Mouse (Mus musculus) midbrain, embryonic 12.5 days (tissue): ENCODE measurements around the gene Six5. TPM values are rescaled to one million over a fixed set of nuclear protein-coding genes. Genes with fewer than 3 reads are reported as not detected.
A peak's percentile ranks its signal among the peaks of the same experiment; 100 is the strongest.

Experiments used
- ATAC-seq: fragments of 200-750 bp; cut with Nextera tagmentation; 2 replicates; pipeline ENCODE4 v1.8.0; 2017; ENCODE audit warnings: low read depth, moderate TSS enrichment, moderate library complexity; ENCODE audit not compliant: low FRiP score
- H3K27ac ChIP-seq: fragments of 300-500 bp; sonication (generic); replicated peaks from 2 replicates; pipeline ENCODE4 v1.5.1; 2016; ENCODE audit warnings: mild to moderate bottlenecking
- H3K27me3 ChIP-seq: fragments of 300-500 bp; sonication (generic); 2 replicates; pipeline ENCODE4 v1.6.1; 2016; ENCODE audit warnings: mild to moderate bottlenecking
- H3K36me3 ChIP-seq: fragments of 300-500 bp; sonication (generic); 2 replicates; pipeline ENCODE4 v1.6.1; 2016
- H3K4me1 ChIP-seq: fragments of 300-500 bp; sonication (generic); 2 replicates; pipeline ENCODE4 v1.6.1; 2016
- H3K4me2 ChIP-seq: fragments of 300-500 bp; sonication (generic); replicated peaks from 2 replicates; pipeline ENCODE4 v1.6.1; 2016; ENCODE audit warnings: mild to moderate bottlenecking, moderate library complexity
- H3K4me3 ChIP-seq: fragments of 300-500 bp; sonication (generic); 2 replicates; pipeline ENCODE4 v1.5.1; 2016; ENCODE audit warnings: mild to moderate bottlenecking
- H3K9ac ChIP-seq: fragments of 300-500 bp; sonication (generic); replicated peaks from 2 replicates; pipeline ENCODE4 v1.6.1; 2016; ENCODE audit warnings: mild to moderate bottlenecking, moderate library complexity
- H3K9me3 ChIP-seq: fragments of 300-500 bp; sonication (generic); 2 replicates; pipeline ENCODE4 v1.6.1; 2016; ENCODE audit warnings: mild to moderate bottlenecking
- WGBS: fragments of 180-500 bp; shearing (Covaris S2); methylation state at CpG from one replicate; pipeline ENCODE4 v1.1.7; 2016; 5-methylcytosine and 5-hydroxymethylcytosine counted together
- polyA plus RNA-seq: library from polyadenylated mRNA; unstranded; fragments of >200 nt; fragmentation: Nextera tagmentation; extraction: Ambion mirVana; gene quantifications from 2 replicates; pipeline ENCODE4 v1.2.1, GENCODE M21; 2016

The Six5 gene
- polyA plus RNA-seq, 1 experiment from 2014 or later, result 7.9 TPM

DNA sequence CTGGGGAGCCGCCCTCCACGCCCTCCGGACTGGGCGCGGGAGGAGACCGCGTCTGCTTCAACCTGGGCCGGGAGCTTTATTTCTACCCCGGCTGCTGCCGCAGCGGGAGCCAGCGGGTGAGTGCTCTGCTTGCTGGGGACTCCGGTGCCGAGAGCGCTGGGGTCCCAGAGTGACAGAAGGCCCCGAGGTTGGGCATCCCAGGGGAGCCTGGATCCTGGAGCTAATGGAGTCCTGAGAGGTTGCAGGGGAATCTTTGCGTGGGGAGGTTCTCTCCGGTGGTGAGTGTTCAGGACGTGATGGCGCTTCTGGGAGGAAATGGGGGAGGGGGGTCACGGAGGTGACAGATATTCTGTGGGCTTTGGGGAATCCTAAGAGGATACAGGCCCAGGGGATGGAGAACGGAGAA, 17.8 kb upstream of the Six5 start:
- peak overlapping the region; percentile 97 for H3K4me3 ChIP-seq
- peak overlapping the region; percentile 95 for H3K4me2 ChIP-seq
- no peaks in the 10 kb centered on the region for H3K27me3 ChIP-seq
- peaks cover 18% of the 10 kb centered on the region for H3K4me1 ChIP-seq
- peak overlapping the region; percentile 74 for H3K27ac ChIP-seq
- under 1% methylated on average over 22 of the region's 22 CpGs for WGBS
- H3K9me3 ChIP-seq, result no peaks in the 10 kb centered on the region
- H3K9ac ChIP-seq, result peak overlapping the region; percentile 98
- H3K36me3 ChIP-seq, result peaks cover 41% of the 10 kb centered on the region
- ATAC-seq, result no peak

DNA sequence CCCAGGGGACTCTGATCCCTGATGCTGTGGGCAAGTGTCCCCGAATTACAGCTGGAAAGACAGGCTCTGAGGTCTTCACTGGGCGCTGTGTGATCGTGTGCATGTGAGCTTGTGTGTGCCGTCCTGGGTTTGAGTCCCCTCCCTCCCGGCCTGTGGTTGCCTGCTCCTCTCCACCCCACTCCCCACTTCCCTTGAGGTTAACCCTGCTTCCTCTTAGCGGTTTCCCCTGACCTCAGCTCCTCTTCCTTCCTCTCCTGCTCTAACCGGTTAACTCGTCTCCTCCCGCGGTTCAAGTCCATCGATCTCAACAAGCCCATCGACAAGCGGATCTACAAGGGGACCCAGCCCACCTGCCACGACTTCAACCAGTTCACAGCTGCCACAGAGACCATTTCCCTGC, 16.6 kb upstream of the Six5 start:
- H3K9me3 ChIP-seq, result no peaks in the 10 kb centered on the region
- H3K9ac ChIP-seq, result peak overlapping the region; percentile 98; the same call in 1 of the 2 replicates
- H3K36me3 ChIP-seq, result peaks cover 53% of the 10 kb centered on the region
- no peak for ATAC-seq
- WGBS, result 78% methylated on average over 14 of the region's 14 CpGs
- H3K27ac ChIP-seq, result no peak overlapping the region
- peak overlapping the region; percentile 95 for H3K4me2 ChIP-seq
- peaks cover 22% of the 10 kb centered on the region for H3K4me1 ChIP-seq
- H3K27me3 ChIP-seq, result no peaks in the 10 kb centered on the region
- peak overlapping the region; percentile 97 for H3K4me3 ChIP-seq

DNA sequence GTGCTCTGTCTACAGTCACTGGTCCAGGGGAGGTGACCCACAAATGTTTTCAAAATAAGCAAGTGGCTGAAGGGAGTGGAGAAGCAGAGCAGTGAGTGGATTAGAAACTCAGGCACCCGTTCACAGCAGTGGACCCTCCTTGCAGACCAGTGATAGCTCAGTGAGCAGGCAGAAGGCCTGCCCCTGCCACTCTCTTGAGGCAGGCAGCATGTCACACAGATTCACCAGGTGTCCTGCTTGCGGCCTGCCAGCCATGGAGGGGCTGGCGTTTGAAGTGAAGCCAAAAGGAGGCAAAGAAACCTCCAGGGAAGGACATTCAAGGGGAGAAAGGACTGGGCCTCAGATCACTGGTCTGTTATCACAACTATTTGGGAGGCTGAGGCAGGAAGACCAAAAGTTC, 15.7 kb upstream of the Six5 start:
- H3K4me1 ChIP-seq, result peaks cover 29% of the 10 kb centered on the region
- no peak overlapping the region for H3K4me2 ChIP-seq
- ATAC-seq, result no peak
- H3K9ac ChIP-seq, result no peak overlapping the region
- no peaks in the 10 kb centered on the region for H3K9me3 ChIP-seq
- H3K27ac ChIP-seq, result no peak overlapping the region
- H3K36me3 ChIP-seq, result peaks cover 62% of the 10 kb centered on the region
- no peaks in the 10 kb centered on the region for H3K27me3 ChIP-seq
- 84% methylated on average over 3 of the region's 3 CpGs for WGBS
- no peak overlapping the region for H3K4me3 ChIP-seq

DNA sequence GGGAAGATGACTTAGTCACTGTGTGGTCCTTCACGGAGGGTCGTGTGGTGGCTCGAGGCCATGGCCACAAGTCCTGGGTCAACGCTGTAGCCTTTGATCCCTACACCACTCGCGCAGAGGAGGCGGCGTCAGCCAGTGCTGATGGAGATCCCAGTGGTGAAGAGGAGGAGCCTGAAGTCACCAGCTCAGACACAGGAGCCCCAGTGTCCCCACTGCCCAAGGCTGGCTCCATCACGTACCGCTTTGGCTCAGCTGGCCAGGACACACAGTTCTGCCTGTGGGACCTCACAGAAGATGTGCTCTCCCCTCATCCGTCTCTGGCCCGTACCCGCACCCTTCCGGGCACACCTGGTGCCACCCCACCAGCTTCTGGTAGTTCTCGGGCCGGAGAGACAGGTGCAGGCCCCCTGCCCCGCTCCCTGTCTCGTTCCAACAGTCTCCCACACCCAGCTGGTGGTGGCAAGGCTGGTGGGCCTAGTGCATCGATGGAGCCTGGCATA, 13.9 kb upstream of the Six5 start:
- H3K9ac ChIP-seq, result no peak overlapping the region
- no peak overlapping the region for H3K27ac ChIP-seq
- no peak overlapping the region for H3K4me3 ChIP-seq
- 92% methylated on average over 19 of the region's 19 CpGs for WGBS
- peaks cover 64% of the 10 kb centered on the region for H3K36me3 ChIP-seq
- no peak overlapping the region for H3K4me2 ChIP-seq
- ATAC-seq, result no peak
- H3K27me3 ChIP-seq, result peaks cover 7% of the 10 kb centered on the region
- H3K4me1 ChIP-seq, result peaks cover 42% of the 10 kb centered on the region
- no peaks in the 10 kb centered on the region for H3K9me3 ChIP-seq

DNA sequence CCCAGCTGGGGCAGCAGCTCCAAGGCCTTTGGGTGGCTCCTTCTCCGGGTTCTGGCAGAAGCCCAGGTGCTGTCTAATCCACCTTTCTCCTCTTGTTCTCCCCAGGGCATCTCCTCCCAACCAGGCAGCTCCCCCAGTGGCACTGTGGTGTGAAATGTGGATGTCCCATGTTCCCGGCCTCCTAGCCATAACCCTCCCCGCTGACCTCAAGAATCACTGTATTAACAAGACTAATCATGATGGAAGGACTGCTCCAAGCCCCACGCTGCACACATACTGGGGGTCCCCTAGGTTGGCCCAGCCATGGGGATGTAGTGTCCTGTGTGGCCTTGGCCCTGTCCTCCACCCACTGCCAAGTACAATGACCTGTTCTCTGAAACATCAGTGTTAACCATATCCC, 12.2 kb upstream of the Six5 start:
- H3K4me1 ChIP-seq, result peaks cover 42% of the 10 kb centered on the region

DNA sequence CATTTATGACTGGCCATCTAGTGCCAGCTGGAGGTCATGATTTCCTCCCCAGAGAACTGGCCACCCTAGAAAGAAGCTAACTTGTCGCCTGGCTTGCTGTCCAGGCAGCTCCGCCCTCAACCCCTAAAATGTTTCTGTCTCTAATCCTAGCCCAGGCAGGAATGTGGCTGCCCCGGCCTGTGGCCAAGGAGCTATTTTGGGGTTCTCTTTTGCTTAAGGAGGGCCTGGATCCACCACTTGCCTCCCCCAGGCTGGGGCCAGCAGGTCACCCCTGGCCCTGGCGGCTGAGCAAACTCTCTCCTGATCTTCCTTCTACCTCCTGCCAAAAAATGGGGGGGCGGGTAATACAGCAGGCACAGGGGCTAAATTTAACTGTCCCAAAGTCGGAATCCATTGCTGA, 11.3 kb upstream of the Six5 start:
- Histone ChIP-seq H3K9me3 (no peaks in the 10 kb centered on the region), H3K4me2 (no peak overlapping the region), H3K27me3 (peaks cover 7% of the 10 kb centered on the region), H3K9ac (no peak overlapping the region), H3K4me1 (peaks cover 33% of the 10 kb centered on the region), H3K4me3 (no peak overlapping the region), H3K36me3 (peaks cover 69% of the 10 kb centered on the region), H3K27ac (no peak overlapping the region)
- ATAC-seq, result no peak
- WGBS, result 62% methylated on average over 6 of the region's 6 CpGs

More for the DNA sequence above, 12.2 kb upstream of the Six5 start:
- no peak overlapping the region for H3K27ac ChIP-seq
- H3K4me2 ChIP-seq, result no peak overlapping the region
- no peaks in the 10 kb centered on the region for H3K9me3 ChIP-seq
- H3K36me3 ChIP-seq, result peaks cover 65% of the 10 kb centered on the region
- peaks cover 7% of the 10 kb centered on the region for H3K27me3 ChIP-seq
- WGBS, result 81% methylated on average over 4 of the region's 4 CpGs
- no peak for ATAC-seq
- H3K4me3 ChIP-seq, result no peak overlapping the region
- no peak overlapping the region for H3K9ac ChIP-seq

DNA sequence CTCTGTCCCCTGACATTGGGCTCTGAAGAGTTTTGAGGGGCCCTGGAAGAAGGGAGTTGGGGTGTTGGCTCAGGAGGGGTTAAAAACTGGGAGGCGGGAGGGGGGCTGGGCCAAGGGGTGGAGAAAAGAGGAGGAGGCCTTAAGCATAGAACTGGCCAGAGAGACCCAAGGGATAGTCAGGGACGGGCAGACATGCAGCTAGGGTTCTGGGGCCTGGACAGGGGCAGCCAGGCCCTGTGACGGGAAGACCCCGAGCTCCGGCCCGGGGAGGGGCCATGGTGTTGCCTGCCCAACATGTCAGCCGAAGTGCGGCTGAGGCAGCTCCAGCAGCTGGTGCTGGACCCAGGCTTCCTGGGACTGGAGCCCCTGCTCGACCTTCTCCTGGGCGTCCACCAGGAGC, 10.7 kb upstream of the Six5 start, which contains the start of gene Dmpk:
TSS of gene Dmpk (plus strand) at position 149 of the 400 bp plus-strand sequence.
- H3K36me3 ChIP-seq, result peaks cover 67% of the 10 kb centered on the region
- no peak for ATAC-seq
- H3K27ac ChIP-seq, result no peak within 1 kb of the TSS

DNA sequence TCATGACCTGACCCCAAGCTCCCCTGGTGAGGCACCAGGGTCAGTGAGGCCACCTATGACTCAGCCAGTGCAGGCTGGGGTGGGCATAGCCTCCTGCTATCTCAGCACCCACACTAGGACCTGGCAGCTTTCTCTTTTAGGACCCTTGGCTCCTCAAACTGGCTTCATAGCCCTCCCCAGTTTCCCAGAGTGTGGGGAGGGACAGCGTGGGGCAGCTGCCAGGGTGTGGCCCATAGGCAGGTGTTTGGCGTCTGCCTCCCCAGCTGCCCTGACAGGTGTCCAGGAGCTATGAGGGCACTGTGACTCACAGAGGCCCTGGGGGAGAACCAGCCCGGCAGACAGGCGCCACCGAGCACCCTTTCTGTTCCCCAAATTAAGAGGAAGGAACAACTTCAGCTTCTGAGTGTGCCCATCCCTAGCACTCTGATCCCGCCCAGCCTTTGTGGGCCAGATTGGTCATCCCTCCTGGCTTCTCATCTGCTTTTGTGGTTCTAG, 10.1 kb upstream of the Six5 start:
- ATAC-seq, result no peak
- peaks cover 7% of the 10 kb centered on the region for H3K27me3 ChIP-seq
- H3K9ac ChIP-seq, result no peak overlapping the region
- H3K4me1 ChIP-seq, result peaks cover 33% of the 10 kb centered on the region
- 82% methylated on average over 6 of the region's 6 CpGs for WGBS
- H3K4me3 ChIP-seq, result no peak overlapping the region
- H3K36me3 ChIP-seq, result peaks cover 61% of the 10 kb centered on the region
- no peaks in the 10 kb centered on the region for H3K9me3 ChIP-seq
- no peak overlapping the region for H3K27ac ChIP-seq
- no peak overlapping the region for H3K4me2 ChIP-seq

More for the DNA sequence above, 10.7 kb upstream of the Six5 start, which contains the start of gene Dmpk:
- Histone ChIP-seq H3K4me1 (peaks cover 33% of the 10 kb centered on the region), H3K9me3 (no peaks in the 10 kb centered on the region), H3K27me3 (peaks cover 7% of the 10 kb centered on the region), H3K4me2 (no peak within 1 kb of the TSS), H3K9ac (no peak within 1 kb of the TSS), H3K4me3 (no peak within 1 kb of the TSS)
- WGBS, result 46% methylated on average over 10 of the region's 10 CpGs

DNA sequence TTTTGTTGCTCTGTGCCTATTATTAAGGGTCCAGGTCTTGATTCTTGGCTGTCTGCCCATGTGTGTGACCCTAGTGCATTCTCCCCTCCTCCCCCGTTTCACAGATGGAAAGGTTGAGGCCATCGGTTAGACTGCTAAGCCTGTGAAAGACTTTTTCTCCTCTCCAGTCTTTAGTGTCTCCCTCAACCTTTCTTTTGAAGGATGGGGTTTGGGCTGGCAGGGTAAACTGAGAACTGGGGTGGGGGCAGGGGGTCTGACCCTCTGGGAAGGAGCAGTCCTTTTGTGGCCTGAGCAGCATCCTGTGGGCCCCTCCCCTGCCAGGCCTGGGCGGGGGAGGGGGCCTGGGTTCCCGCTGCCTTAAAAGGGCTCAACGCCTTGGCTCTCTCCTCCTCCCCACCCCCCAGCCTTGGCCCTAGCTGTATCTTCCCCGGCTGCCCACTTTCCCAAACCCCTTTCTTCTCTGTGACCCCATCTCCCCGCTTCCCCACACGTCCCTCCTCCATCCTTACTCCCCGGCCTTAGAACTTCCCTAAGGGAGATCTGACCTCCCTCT, 9.4 kb upstream of the Six5 start:
- Histone ChIP-seq H3K4me2 (no peak overlapping the region), H3K9ac (no peak overlapping the region), H3K9me3 (no peaks in the 10 kb centered on the region), H3K4me1 (peaks cover 33% of the 10 kb centered on the region), H3K27ac (no peak overlapping the region), H3K36me3 (peaks cover 57% of the 10 kb centered on the region), H3K4me3 (no peak overlapping the region), H3K27me3 (peaks cover 9% of the 10 kb centered on the region)
- ATAC-seq, result no peak
- 24% methylated on average over 9 of the region's 9 CpGs for whole genome bisulfite sequencing

DNA sequence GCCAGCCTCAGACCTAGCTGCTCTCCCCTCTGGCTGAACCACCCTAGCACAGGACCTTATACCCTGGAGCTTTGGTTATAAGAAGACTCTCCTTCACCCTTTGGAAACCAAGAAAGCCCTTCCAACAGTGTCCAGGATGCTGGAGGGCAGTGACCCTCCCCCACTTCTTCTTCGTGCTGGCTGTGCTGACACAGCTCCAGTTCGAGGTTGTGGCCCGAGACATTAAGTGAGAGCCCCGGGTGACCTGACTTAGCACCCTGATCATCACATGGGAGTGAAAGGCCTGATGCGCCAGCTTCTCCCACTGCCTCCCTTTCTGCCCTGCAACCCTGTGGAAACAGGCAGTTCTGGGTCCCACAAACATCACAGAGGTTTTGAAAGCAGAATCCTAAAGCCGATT, 8.9 kb upstream of the Six5 start:
- Histone ChIP-seq H3K4me2 (no peak overlapping the region), H3K4me3 (no peak overlapping the region), H3K36me3 (peaks cover 57% of the 10 kb centered on the region), H3K9ac (no peak overlapping the region), H3K4me1 (peaks cover 33% of the 10 kb centered on the region), H3K27me3 (peaks cover 14% of the 10 kb centered on the region), H3K9me3 (no peaks in the 10 kb centered on the region), H3K27ac (no peak overlapping the region)
- ATAC-seq, result no peak
- WGBS, result 13% methylated on average over 6 of the region's 6 CpGs

DNA sequence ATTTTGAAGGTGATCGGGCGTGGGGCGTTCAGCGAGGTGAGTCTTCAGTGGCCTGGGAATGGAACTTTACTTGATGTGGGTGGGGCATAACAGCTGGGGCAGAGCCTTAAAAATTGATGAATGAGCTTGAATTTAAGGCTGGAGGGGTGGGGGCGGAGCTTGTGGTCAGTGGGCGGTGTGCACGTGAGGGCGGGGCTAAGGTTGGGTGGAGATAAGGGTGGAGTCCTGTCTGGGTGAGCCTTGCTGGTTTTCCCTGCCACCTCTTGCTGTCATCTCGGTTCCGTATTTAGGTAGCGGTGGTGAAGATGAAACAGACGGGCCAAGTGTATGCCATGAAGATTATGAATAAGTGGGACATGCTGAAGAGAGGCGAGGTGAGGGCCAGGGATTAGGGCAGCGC, 8.4 kb upstream of the Six5 start:
- H3K4me1 ChIP-seq, result peaks cover 33% of the 10 kb centered on the region
- WGBS, result 10% methylated on average over 14 of the region's 14 CpGs
- no peak overlapping the region for H3K4me3 ChIP-seq
- ATAC-seq, result no peak
- no peak overlapping the region for H3K4me2 ChIP-seq
- peaks cover 56% of the 10 kb centered on the region for H3K36me3 ChIP-seq
- peaks cover 19% of the 10 kb centered on the region for H3K27me3 ChIP-seq
- H3K9me3 ChIP-seq, result no peaks in the 10 kb centered on the region
- 0 out of 2 replicates have a peak overlapping the region, but pooled peaks have one; percentile 28 for H3K9ac ChIP-seq
- no peak overlapping the region for H3K27ac ChIP-seq

DNA sequence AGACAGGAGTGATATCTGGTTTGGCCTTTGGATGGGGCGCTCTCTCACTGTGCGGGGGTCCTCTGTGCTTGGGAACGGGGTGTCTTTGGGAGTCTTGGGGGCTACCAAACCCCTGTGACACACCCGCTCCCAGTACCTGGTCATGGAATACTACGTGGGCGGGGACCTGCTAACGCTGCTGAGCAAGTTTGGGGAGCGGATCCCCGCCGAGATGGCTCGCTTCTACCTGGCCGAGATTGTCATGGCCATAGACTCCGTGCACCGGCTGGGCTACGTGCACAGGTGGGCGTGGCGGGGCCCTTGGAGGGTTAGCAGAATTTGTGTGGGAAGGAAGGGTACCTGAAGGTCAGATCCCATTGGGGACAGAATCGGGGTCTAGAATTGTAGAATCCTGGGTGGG, 7.6 kb upstream of the Six5 start:
- no peak overlapping the region for H3K9ac ChIP-seq
- no peaks in the 10 kb centered on the region for H3K9me3 ChIP-seq
- peaks cover 37% of the 10 kb centered on the region for H3K4me1 ChIP-seq
- WGBS, result 59% methylated on average over 18 of the region's 18 CpGs
- no peak for ATAC-seq
- H3K27ac ChIP-seq, result no peak overlapping the region
- H3K4me3 ChIP-seq, result no peak overlapping the region
- peaks cover 56% of the 10 kb centered on the region for H3K36me3 ChIP-seq
- no peak overlapping the region for H3K4me2 ChIP-seq
- peaks cover 26% of the 10 kb centered on the region for H3K27me3 ChIP-seq
